In the genomic region with DNA sequence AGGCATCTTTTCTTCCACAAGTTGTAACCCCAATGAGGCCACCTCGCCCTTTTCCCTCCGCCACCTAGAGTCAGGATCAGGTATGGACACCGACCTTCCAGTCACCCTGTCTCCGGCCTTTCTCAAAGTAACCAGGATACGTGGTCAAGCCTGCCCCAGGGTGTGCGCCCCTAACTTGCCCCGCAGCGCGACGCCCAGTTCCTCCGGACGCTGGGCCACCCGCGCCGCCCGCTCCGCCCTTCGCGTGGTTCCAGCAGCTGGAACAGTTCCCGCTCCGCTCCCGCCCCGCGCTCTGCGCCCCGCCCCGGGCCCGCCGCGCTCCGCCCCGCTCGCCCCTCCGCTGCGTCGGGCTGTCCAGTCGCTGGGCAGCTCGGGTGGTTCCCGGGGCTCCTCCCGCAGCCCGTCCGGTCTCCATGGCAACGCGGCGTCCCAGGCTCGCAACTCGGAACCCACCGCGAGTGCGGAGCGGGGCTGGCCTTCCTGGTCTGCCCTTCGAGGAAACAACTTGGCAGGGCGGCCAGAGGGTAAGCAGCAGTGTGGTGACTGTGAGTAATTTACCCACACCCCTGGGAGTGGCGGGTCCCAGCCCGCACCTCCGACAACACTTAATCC, we compare ENCODE assay signal across 8 mouse cellular contexts. TPM values are rescaled to one million over a fixed set of nuclear protein-coding genes. Genes with fewer than 3 reads are reported as not detected.
DNase-seq lines count a peak whose midpoint lies in the region; ATAC-seq lines count a peak whose summit lies in the region.

No protein-coding gene starts in this region.

- peak overlapping the region; percentile 59 for H3K4me3 ChIP-seq in embryonic facial prominence, embryonic 14.5 days (ENCODE audit: low read depth, low read length)
- peak overlapping the region; percentile 75 for H3K4me3 ChIP-seq in heart, embryonic 10.5 days
- peak overlapping the region; percentile 59 for H3K4me3 ChIP-seq in kidney, embryonic 14.5 days (ENCODE audit: low read length)
- H3K4me3 ChIP-seq in limb, embryonic 15.5 days: peak overlapping the region; percentile 53
- H3K4me3 ChIP-seq in midbrain, embryonic 16.5 days (ENCODE audit: low read depth, low read length): peak overlapping the region; percentile 61

- no peaks in the 10 kb centered on the region for H3K36me3 ChIP-seq in embryonic facial prominence, embryonic 14.5 days (ENCODE audit: control insufficient read depth, insufficient read depth, low read length)
- no peaks in the 10 kb centered on the region for H3K36me3 ChIP-seq in heart, embryonic 10.5 days
- H3K36me3 ChIP-seq in kidney, embryonic 14.5 days (ENCODE audit: control insufficient read depth, insufficient read depth, low read length): no peaks in the 10 kb centered on the region
- no peaks in the 10 kb centered on the region for H3K36me3 ChIP-seq in limb, embryonic 15.5 days
- H3K36me3 ChIP-seq in midbrain, embryonic 16.5 days (ENCODE audit: control insufficient read depth, insufficient read depth, low read length): no peaks in the 10 kb centered on the region

- peak overlapping the region; percentile 61 for H3K9ac ChIP-seq in embryonic facial prominence, embryonic 14.5 days (ENCODE audit: low read depth, low read length)
- H3K9ac ChIP-seq in kidney, embryonic 14.5 days (ENCODE audit: low read depth, low read length): peak overlapping the region; percentile 55
- H3K9ac ChIP-seq in limb, embryonic 15.5 days: peak overlapping the region; percentile 33
- H3K9ac ChIP-seq in midbrain, embryonic 16.5 days (ENCODE audit: low read depth, low read length): peak overlapping the region; percentile 66

- ATAC-seq in CD4-positive, CD25-positive, alpha-beta regulatory T cell, adult 4 months: no peak
- peak; percentile 98 for ATAC-seq in embryonic facial prominence, embryonic 14.5 days (ENCODE audit: low read depth)
- peak; percentile 99 for ATAC-seq in kidney, embryonic 14.5 days (ENCODE audit: low FRiP score, low TSS enrichment)
- peak; percentile 90 for ATAC-seq in limb, embryonic 15.5 days (ENCODE audit: insufficient number of reproducible peaks, low FRiP score, low TSS enrichment, low read depth)
- ATAC-seq in midbrain, embryonic 16.5 days: peak; percentile 94

- H3K4me1 ChIP-seq in embryonic facial prominence, embryonic 14.5 days (ENCODE audit: control insufficient read depth, insufficient read depth, low read length): peaks cover 11% of the 10 kb centered on the region; the same call in 1 of the 2 replicates
- 0 out of 2 replicates have a peak, but pooled peaks cover 8% of the 10 kb centered on the region for H3K4me1 ChIP-seq in heart, embryonic 10.5 days
- peaks cover 6% of the 10 kb centered on the region; the same call in 1 of the 2 replicates for H3K4me1 ChIP-seq in kidney, embryonic 14.5 days (ENCODE audit: control insufficient read depth, insufficient read depth, low read length)
- H3K4me1 ChIP-seq in limb, embryonic 15.5 days: peaks cover 9% of the 10 kb centered on the region
- H3K4me1 ChIP-seq in midbrain, embryonic 16.5 days (ENCODE audit: control insufficient read depth, insufficient read depth, low read length): peaks cover 6% of the 10 kb centered on the region

- WGBS in embryonic facial prominence, embryonic 14.5 days: 0% methylated on average over 35 of the region's 56 CpGs
- WGBS in heart, embryonic 10.5 days: under 1% methylated on average over 56 of the region's 56 CpGs
- under 1% methylated on average over 56 of the region's 56 CpGs for WGBS in kidney, embryonic 14.5 days
- under 1% methylated on average over 56 of the region's 56 CpGs for WGBS in limb, embryonic 15.5 days
- WGBS in midbrain, embryonic 16.5 days: under 1% methylated on average over 54 of the region's 56 CpGs

- H3K9me3 ChIP-seq in embryonic facial prominence, embryonic 14.5 days (ENCODE audit: control insufficient read depth, low read length): 0 out of 2 replicates have a peak, but pooled peaks cover 3% of the 10 kb centered on the region
- H3K9me3 ChIP-seq in heart, embryonic 10.5 days: no peaks in the 10 kb centered on the region
- no peaks in the 10 kb centered on the region for H3K9me3 ChIP-seq in kidney, embryonic 14.5 days (ENCODE audit: control insufficient read depth, low read length)
- H3K9me3 ChIP-seq in limb, embryonic 15.5 days: no peaks in the 10 kb centered on the region
- H3K9me3 ChIP-seq in midbrain, embryonic 16.5 days (replicated peaks; ENCODE audit: control insufficient read depth, low read length, poor library complexity, severe bottlenecking): no peaks in the 10 kb centered on the region

- peak overlapping the region; percentile 87 for H3K4me2 ChIP-seq in embryonic facial prominence, embryonic 14.5 days (ENCODE audit: low read depth, low read length)
- H3K4me2 ChIP-seq in kidney, embryonic 14.5 days (replicated peaks; ENCODE audit: low read depth, low read length): peak overlapping the region; percentile 79
- peak overlapping the region; percentile 84 for H3K4me2 ChIP-seq in limb, embryonic 15.5 days
- H3K4me2 ChIP-seq in midbrain, embryonic 16.5 days (ENCODE audit: low read length): peak overlapping the region; percentile 75

- DNase-seq in CD4-positive, CD25-positive, alpha-beta regulatory T cell, adult 2 months (ENCODE audit: low read depth, low spot score): peak; percentile 24
- DNase-seq in embryonic facial prominence, embryonic 14.5 days (ENCODE audit: low spot score): peak; percentile 90
- peak; percentile 89 for DNase-seq in heart, embryonic 10.5 days (ENCODE audit: low spot score)
- DNase-seq in spleen, postnatal 4 days (ENCODE audit: low spot score in 2 of 2): peak; percentile 20 to 65

- H3K27me3 ChIP-seq in embryonic facial prominence, embryonic 14.5 days (replicated peaks; ENCODE audit: control insufficient read depth, insufficient read depth, low read length): peaks cover 8% of the 10 kb centered on the region
- peaks cover 10% of the 10 kb centered on the region; the same call in 1 of the 2 replicates for H3K27me3 ChIP-seq in heart, embryonic 10.5 days (ENCODE audit: insufficient read depth, poor library complexity, severe bottlenecking)
- H3K27me3 ChIP-seq in kidney, embryonic 14.5 days (ENCODE audit: control insufficient read depth, insufficient read depth, low read length): no peaks in the 10 kb centered on the region
- no peaks in the 10 kb centered on the region for H3K27me3 ChIP-seq in limb, embryonic 15.5 days
- no peaks in the 10 kb centered on the region for H3K27me3 ChIP-seq in midbrain, embryonic 16.5 days (ENCODE audit: control insufficient read depth, insufficient read depth, low read depth, low read length)

- H3K27ac ChIP-seq in embryonic facial prominence, embryonic 14.5 days (replicated peaks; ENCODE audit: low read depth, low read length): no peak overlapping the region
- H3K27ac ChIP-seq in heart, embryonic 10.5 days: peak overlapping the region; percentile 79
- no peak overlapping the region for H3K27ac ChIP-seq in kidney, embryonic 14.5 days (ENCODE audit: low read depth, low read length)
- no peak overlapping the region for H3K27ac ChIP-seq in limb, embryonic 15.5 days
- H3K27ac ChIP-seq in midbrain, embryonic 16.5 days (ENCODE audit: low read length): no peak overlapping the region

RNA-seq across cellular contexts. Expression of a gene that starts 0.5 kb away (rescaled TPM):
- polyA plus RNA-seq in CD4-positive, CD25-positive, alpha-beta regulatory T cell, adult 4 months (2017; shearing (Covaris generic)): not detected
- polyA plus RNA-seq in embryonic facial prominence, embryonic 14.5 days (2014; fragmentation: Nextera tagmentation; extraction: Ambion mirVana): 4.2 and 6.1 TPM in 2 replicates
- polyA plus RNA-seq in heart, embryonic 10.5 days (2016; fragmentation: Nextera tagmentation; extraction: Ambion mirVana): 0.41 and 0.57 TPM in 2 replicates
- 2.2 and 3.4 TPM in 2 replicates for polyA plus RNA-seq in kidney, embryonic 14.5 days (2014; fragmentation: Nextera tagmentation; extraction: Ambion mirVana)
- polyA plus RNA-seq in limb, embryonic 15.5 days (2015; fragmentation: Nextera tagmentation; extraction: Ambion mirVana): 2.2 and 2.7 TPM in 2 replicates
- 2.9 TPM in 2 replicates for polyA plus RNA-seq in midbrain, embryonic 16.5 days (2015; fragmentation: Nextera tagmentation; extraction: Ambion mirVana)

RNA-seq across cellular contexts. Expression of a gene that starts 34.4 kb away (rescaled TPM):
- polyA plus RNA-seq in CD4-positive, CD25-positive, alpha-beta regulatory T cell, adult 4 months (2017; shearing (Covaris generic)): not detected
- 3.7 and 6.6 TPM in 2 replicates for polyA plus RNA-seq in embryonic facial prominence, embryonic 14.5 days (2014; fragmentation: Nextera tagmentation; extraction: Ambion mirVana)
- 0.64 and 1.3 TPM in 2 replicates for polyA plus RNA-seq in heart, embryonic 10.5 days (2016; fragmentation: Nextera tagmentation; extraction: Ambion mirVana)
- 3.3 and 3.9 TPM in 2 replicates for polyA plus RNA-seq in kidney, embryonic 14.5 days (2014; fragmentation: Nextera tagmentation; extraction: Ambion mirVana)
- polyA plus RNA-seq in limb, embryonic 15.5 days (2015; fragmentation: Nextera tagmentation; extraction: Ambion mirVana): 4.4 and 5.5 TPM in 2 replicates
- 13.2 and 21.3 TPM in 2 replicates for polyA plus RNA-seq in midbrain, embryonic 16.5 days (2015; fragmentation: Nextera tagmentation; extraction: Ambion mirVana)

RNA-seq across cellular contexts. Expression of a gene that starts 43.7 kb away (rescaled TPM):
- polyA plus RNA-seq in CD4-positive, CD25-positive, alpha-beta regulatory T cell, adult 4 months (2017; shearing (Covaris generic)): under 1 TPM in 1 of 2 experiments, not detected in 1; 0.33 TPM
- polyA plus RNA-seq in embryonic facial prominence, embryonic 14.5 days (2014; fragmentation: Nextera tagmentation; extraction: Ambion mirVana): 0.08 and 0.31 TPM in 2 replicates
- polyA plus RNA-seq in heart, embryonic 10.5 days (2016; fragmentation: Nextera tagmentation; extraction: Ambion mirVana): 0.15 TPM in 1 of 2 replicates, not detected in the other
- 0.18 TPM in 1 of 2 replicates, not detected in the other for polyA plus RNA-seq in kidney, embryonic 14.5 days (2014; fragmentation: Nextera tagmentation; extraction: Ambion mirVana)
- 0.24 and 0.49 TPM in 2 replicates for polyA plus RNA-seq in limb, embryonic 15.5 days (2015; fragmentation: Nextera tagmentation; extraction: Ambion mirVana)
- 130 and 149 TPM in 2 replicates for polyA plus RNA-seq in midbrain, embryonic 16.5 days (2015; fragmentation: Nextera tagmentation; extraction: Ambion mirVana)

Comparison
In these comparisons a context has a peak if more than half of its experiments do, and no peak if none do; other contexts are left out.
1. DNase-seq: peak in every context shown above with its lines; median percentile 90 in embryonic facial prominence, embryonic 14.5 days; 89 in heart, embryonic 10.5 days; 42 in spleen, postnatal 4 days; 24 in CD4-positive, CD25-positive, alpha-beta regulatory T cell, adult 2 months.
2. RNA of a gene that starts 43.7 kb away (polyA plus RNA-seq): 130 to 149 TPM in midbrain, embryonic 16.5 days; 0.24 to 0.49 TPM in limb, embryonic 15.5 days, 0.33 TPM in CD4-positive, CD25-positive, alpha-beta regulatory T cell, adult 4 months, 0.18 TPM in kidney, embryonic 14.5 days, 0.15 TPM in heart, embryonic 10.5 days and 0.08 to 0.31 TPM in embryonic facial prominence, embryonic 14.5 days; every median in the first group is over 10 times any median in the second.
3. Peak in every context shown above with its lines, with median percentiles within 50 percentile points of each other: H3K4me2 ChIP-seq, H3K4me3 ChIP-seq and H3K9ac ChIP-seq.